Mouse (Mus musculus) hematopoietic stem cell, adult 5-6 weeks (primary cell): ENCODE measurements around the gene Spryd3. TPM values are rescaled to one million over a fixed set of nuclear protein-coding genes. Genes with fewer than 3 reads are reported as not detected.

ENCODE experiments used
- total RNA-seq: library from RNA; stranded (forward); fragments of 172-1452, 232-1000 nt; gene quantifications from 2 replicates; pipeline ENCODE4 v1.2.3, GENCODE M21; 2017

Gene Spryd3
- total RNA-seq, 1 experiment from 2014 or later = 12.6 TPM

Other genes starting within 250 kb of the Spryd3 start
- not detected in 2 replicates for gene Krt76, start 243.3 kb downstream of the Spryd3 start, total RNA-seq
- not detected in 2 replicates for gene Krt4, start 211.5 kb downstream of the Spryd3 start, total RNA-seq
- not detected in 2 replicates for gene Krt79, start 195.9 kb downstream of the Spryd3 start, total RNA-seq
- not detected in 2 replicates for gene Krt78, start 181.9 kb downstream of the Spryd3 start, total RNA-seq
- gene Krt8, start 131.8 kb downstream of the Spryd3 start, total RNA-seq = 0.65 and 1.3 TPM in 2 replicates
- gene Krt18, start 108.1 kb downstream of the Spryd3 start, total RNA-seq = 58.8 and 66.5 TPM in 2 replicates
- 451 and 486 TPM in 2 replicates for gene Eif4b, start 62.5 kb downstream of the Spryd3 start, total RNA-seq
- 3.6 and 4.0 TPM in 2 replicates for gene Tns2, start 35.8 kb downstream of the Spryd3 start, total RNA-seq
- 0.15 TPM in 1 of 2 replicates, not detected in the other for gene Igfbp6, start 8.1 kb upstream of the Spryd3 start, total RNA-seq
- gene Soat2, start 14.3 kb upstream of the Spryd3 start, total RNA-seq = 1.3 and 2.4 TPM in 2 replicates
- gene Zfp740, start 67.0 kb upstream of the Spryd3 start, total RNA-seq = 44.0 and 47.6 TPM in 2 replicates
- gene Csad, start 68.5 kb upstream of the Spryd3 start, total RNA-seq = 37.4 and 76.7 TPM in 2 replicates
- gene Itgb7, start 95.7 kb upstream of the Spryd3 start, total RNA-seq = 83.0 and 92.1 TPM in 2 replicates
- 3.6 and 5.6 TPM in 2 replicates for gene Rarg, start 121.3 kb upstream of the Spryd3 start, total RNA-seq
- gene Gm9918, start 134.3 kb upstream of the Spryd3 start, total RNA-seq = not detected in 2 replicates
- gene Mfsd5, start 143.2 kb upstream of the Spryd3 start, total RNA-seq = 11.5 and 19.4 TPM in 2 replicates
- gene Espl1, start 160.0 kb upstream of the Spryd3 start, total RNA-seq = 8.5 and 26.9 TPM in 2 replicates
- gene Pfdn5, start 189.9 kb upstream of the Spryd3 start, total RNA-seq = 273 and 464 TPM in 2 replicates
- 35.7 and 75.9 TPM in 2 replicates for gene Myg1, start 195.5 kb upstream of the Spryd3 start, total RNA-seq
- gene Aaas, start 214.5 kb upstream of the Spryd3 start, total RNA-seq = 48.4 and 91.9 TPM in 2 replicates
- not detected in 2 replicates for gene Sp7, start 230.9 kb upstream of the Spryd3 start, total RNA-seq